Mouse (Mus musculus) hindbrain, embryonic 13.5 days (tissue): ENCODE data around the gene Ppp1r9b. TPM values are rescaled to one million over a fixed set of nuclear protein-coding genes. Genes with fewer than 3 reads are reported as not detected.
"Not testable (repeated sequence)": the region's sequence is repeated elsewhere in the genome, so short reads cannot be mapped to it uniquely, and the experiment has no call there.

Experiments used
- ATAC-seq: fragments of 200-750 bp; cut with Nextera tagmentation; 2 replicates; pipeline ENCODE4 v1.8.0; 2017; ENCODE audit warnings: moderate TSS enrichment; ENCODE audit not compliant: low FRiP score
- H3K27ac ChIP-seq: fragments of 300-500 bp; sonication (generic); 2 replicates; pipeline ENCODE4 v1.5.1; 2015; ENCODE audit warnings: inconsistent platforms, mild to moderate bottlenecking, moderate library complexity
- H3K27me3 ChIP-seq: fragments of 300-500 bp; sonication (generic); 2 replicates; pipeline ENCODE4 v1.6.1; 2015; ENCODE audit warnings: mild to moderate bottlenecking, inconsistent platforms
- H3K36me3 ChIP-seq: fragments of 300-500 bp; sonication (generic); 2 replicates; pipeline ENCODE4 v1.6.1; 2015; ENCODE audit warnings: mild to moderate bottlenecking, inconsistent platforms
- H3K4me1 ChIP-seq: fragments of 300-500 bp; sonication (generic); replicated peaks from 2 replicates; pipeline ENCODE4 v1.6.1; 2015; ENCODE audit warnings: inconsistent platforms
- H3K4me2 ChIP-seq: fragments of 300-500 bp; sonication (generic); 2 replicates; pipeline ENCODE4 v1.6.1; 2015; ENCODE audit warnings: inconsistent platforms, mild to moderate bottlenecking, moderate library complexity
- H3K4me3 ChIP-seq: fragments of 300-500 bp; sonication (generic); 2 replicates; pipeline ENCODE4 v1.5.1; 2015; ENCODE audit warnings: mild to moderate bottlenecking, inconsistent platforms
- H3K9ac ChIP-seq: fragments of 300-500 bp; sonication (generic); 2 replicates; pipeline ENCODE4 v1.6.1; 2015; ENCODE audit warnings: mild to moderate bottlenecking, inconsistent platforms
- H3K9me3 ChIP-seq: fragments of 300-500 bp; sonication (generic); 2 replicates; pipeline ENCODE4 v1.6.1; 2016; ENCODE audit warnings: inconsistent platforms
- WGBS: fragments of 180-500 bp; shearing (Covaris S2); methylation state at CpG from one replicate; pipeline ENCODE4 v1.1.7; 2015; 5-methylcytosine and 5-hydroxymethylcytosine counted together
- polyA plus RNA-seq: library from polyadenylated mRNA; unstranded; fragments of >200 nt; fragmentation: Nextera tagmentation; extraction: Ambion mirVana; gene quantifications from 2 replicates; pipeline ENCODE4 v1.2.1, GENCODE M21; 2015

Ppp1r9b gene
- polyA plus RNA-seq, 1 experiment from 2014 or later, result 17.3 TPM

- no peak for ATAC-seq
- Histone ChIP-seq H3K9ac (no peak overlapping the region), H3K9me3 (no peaks in the 10 kb centered on the region), H3K4me3 (no peak overlapping the region), H3K27me3 (no peaks in the 10 kb centered on the region), H3K36me3 (no peaks in the 10 kb centered on the region), H3K27ac (no peak overlapping the region), H3K4me2 (no peak overlapping the region), H3K4me1 (peaks cover 11% of the 10 kb centered on the region; the same call in 1 of the 2 replicates)
- 78% methylated on average over 5 of the region's 5 CpGs for WGBS
Measured at GRCm38 (mm10) chr11:94962534-94963101, 28.2 kb upstream of the Ppp1r9b start.

DNA sequence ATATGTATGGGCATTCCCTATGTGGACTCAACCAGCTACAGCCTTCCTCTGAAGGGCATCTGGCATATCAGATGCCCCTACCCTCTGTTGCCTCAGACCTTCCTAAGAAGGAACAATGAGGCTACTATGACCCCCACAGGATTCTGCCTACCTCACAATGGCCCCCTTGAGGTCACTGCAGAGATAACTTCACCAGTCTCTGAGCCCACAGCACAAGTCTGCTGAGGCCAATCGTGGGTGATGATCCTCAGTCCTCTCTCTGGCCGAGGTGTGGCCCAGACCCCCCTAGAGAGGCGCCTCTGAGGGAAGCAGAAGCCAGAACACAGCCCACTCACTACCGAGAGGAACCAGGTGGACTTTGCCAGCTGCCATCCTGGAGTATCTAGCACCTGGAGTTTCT is 23.4 kb upstream of the Ppp1r9b start, which contains the start of gene Hils1:
TSS of gene Hils1 (plus strand) at position 175 of the 400 bp plus-strand sequence.
- Histone ChIP-seq H3K4me2 (no peak within 1 kb of the TSS), H3K4me3 (no peak within 1 kb of the TSS), H3K27ac (no peak within 1 kb of the TSS), H3K4me1 (peaks cover 6% of the 10 kb centered on the region; the same call in 1 of the 2 replicates), H3K9ac (no peak within 1 kb of the TSS), H3K27me3 (no peaks in the 10 kb centered on the region), H3K36me3 (no peaks in the 10 kb centered on the region), H3K9me3 (no peaks in the 10 kb centered on the region)
- no peak for ATAC-seq
- 51% methylated on average over 4 of the region's 4 CpGs for WGBS

DNA sequence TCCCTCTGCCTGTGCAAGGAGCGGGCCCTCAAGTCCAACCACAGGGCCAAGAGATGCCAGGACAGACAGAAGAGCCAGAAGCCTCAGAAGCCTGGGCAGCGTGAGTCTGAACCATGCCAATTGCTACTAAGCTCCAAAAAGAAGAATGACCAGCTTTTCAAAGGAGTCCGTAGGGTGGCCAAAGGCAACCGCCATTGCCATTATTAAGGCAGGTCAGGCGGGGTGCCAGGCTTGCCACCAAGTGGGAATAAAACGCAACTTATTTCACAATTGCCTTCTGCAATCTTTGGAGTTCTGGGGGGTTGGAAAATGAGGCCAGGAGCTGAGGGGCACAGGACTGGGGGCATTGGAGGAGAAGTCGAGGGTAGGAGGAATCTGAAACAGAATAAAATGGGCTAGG is 22.6 kb upstream of the Ppp1r9b start:
- Histone ChIP-seq H3K4me1 (peaks cover 10% of the 10 kb centered on the region; the same call in 1 of the 2 replicates), H3K9me3 (no peaks in the 10 kb centered on the region), H3K27me3 (no peaks in the 10 kb centered on the region), H3K4me2 (no peak overlapping the region), H3K9ac (no peak overlapping the region), H3K4me3 (no peak overlapping the region), H3K36me3 (no peaks in the 10 kb centered on the region), H3K27ac (no peak overlapping the region)
- ATAC-seq, result no peak
- WGBS, result 79% methylated on average over 7 of the region's 7 CpGs

- not testable (repeated sequence) for H3K4me3 ChIP-seq, H3K9ac ChIP-seq, ATAC-seq, H3K36me3 ChIP-seq, H3K4me2 ChIP-seq, H3K27me3 ChIP-seq, H3K9me3 ChIP-seq, H3K27ac ChIP-seq
- WGBS, result 96% methylated on average over 4 of the region's 4 CpGs
- H3K4me1 ChIP-seq, result peaks cover 12% of the 10 kb centered on the region; the same call in 1 of the 2 replicates
Measured at GRCm38 (mm10) chr11:94969709-94970108, 21.1 kb upstream of the Ppp1r9b start.

DNA sequence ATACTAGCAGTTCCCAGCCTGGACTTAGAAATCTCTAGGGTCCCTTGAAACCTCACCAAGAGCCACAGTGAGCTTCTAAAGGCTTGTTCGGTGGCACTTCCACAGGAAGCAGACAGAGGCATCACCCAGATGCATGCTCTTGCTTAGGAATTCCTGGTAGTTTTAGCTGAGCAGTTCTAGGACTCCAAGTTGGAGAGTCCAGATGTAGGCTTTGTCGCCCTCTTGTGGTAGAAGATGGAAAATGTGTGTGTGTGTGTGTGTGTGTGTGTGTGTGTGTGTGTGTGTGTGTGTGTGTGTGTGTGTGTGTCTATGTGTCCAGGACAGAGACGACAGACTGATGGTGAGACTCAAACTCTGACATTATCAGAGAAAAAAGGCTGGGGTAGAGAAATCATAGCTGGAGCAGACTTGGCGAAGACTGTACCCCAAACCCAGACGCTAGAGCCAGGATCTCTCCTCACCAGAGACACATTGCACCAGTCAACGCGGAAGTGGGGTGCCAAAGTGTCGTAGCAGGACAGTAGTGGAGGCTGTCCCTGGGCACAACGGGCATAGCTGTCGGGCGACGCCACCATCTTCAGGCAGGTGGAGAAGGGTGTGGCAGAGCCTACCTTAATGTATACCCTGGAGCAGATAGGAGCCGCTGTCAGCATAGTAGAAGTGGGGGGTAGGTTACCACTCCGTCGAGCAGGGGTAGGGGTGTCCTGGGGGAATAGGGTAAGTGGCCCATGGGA is 20.5 kb upstream of the Ppp1r9b start:
- no peak overlapping the region for H3K4me3 ChIP-seq
- H3K9ac ChIP-seq, result no peak overlapping the region
- H3K36me3 ChIP-seq, result no peaks in the 10 kb centered on the region
- H3K9me3 ChIP-seq, result no peaks in the 10 kb centered on the region
- H3K4me1 ChIP-seq, result peaks cover 15% of the 10 kb centered on the region; the same call in 1 of the 2 replicates
- H3K27ac ChIP-seq, result no peak overlapping the region
- H3K4me2 ChIP-seq, result no peak overlapping the region
- WGBS, result 65% methylated on average over 15 of the region's 15 CpGs
- ATAC-seq, result peak; percentile 34; the same call in 1 of the 2 replicates
- no peaks in the 10 kb centered on the region for H3K27me3 ChIP-seq

GRCm38 (mm10) chr11:94971895-94972615 is 18.8 kb upstream of the Ppp1r9b start:
- H3K9ac ChIP-seq, result no peak overlapping the region
- 62% methylated on average over 16 of the region's 16 CpGs for WGBS
- ATAC-seq, result no peak
- H3K9me3 ChIP-seq, result no peaks in the 10 kb centered on the region
- no peaks in the 10 kb centered on the region for H3K36me3 ChIP-seq
- peaks cover 15% of the 10 kb centered on the region; the same call in 1 of the 2 replicates for H3K4me1 ChIP-seq
- H3K27me3 ChIP-seq, result no peaks in the 10 kb centered on the region
- H3K4me2 ChIP-seq, result no peak overlapping the region
- H3K4me3 ChIP-seq, result no peak overlapping the region
- H3K27ac ChIP-seq, result no peak overlapping the region

DNA sequence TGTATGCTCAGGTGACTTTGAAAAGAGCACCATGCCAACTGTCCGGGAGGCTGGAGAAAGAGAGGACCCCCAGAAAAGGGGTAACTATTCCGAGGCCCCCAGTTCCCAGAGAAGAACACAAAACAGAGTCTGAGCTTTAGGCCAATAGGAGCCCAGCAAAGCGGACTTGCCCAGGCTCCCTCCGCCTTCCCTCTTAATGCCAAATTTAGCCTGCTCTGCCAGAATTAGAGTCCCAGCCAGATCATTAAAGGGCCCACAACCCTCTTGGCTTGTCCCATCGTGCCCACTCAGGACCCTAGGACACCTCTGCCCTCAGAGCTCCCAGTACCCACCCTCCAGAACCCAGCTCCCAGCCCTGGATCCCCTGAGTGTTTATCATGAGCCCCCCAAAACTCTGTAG is 17.9 kb upstream of the Ppp1r9b start:
- Histone ChIP-seq H3K4me1 (peaks cover 16% of the 10 kb centered on the region), H3K9me3 (no peaks in the 10 kb centered on the region), H3K36me3 (no peaks in the 10 kb centered on the region), H3K4me2 (no peak overlapping the region), H3K27ac (no peak overlapping the region), H3K9ac (no peak overlapping the region), H3K27me3 (no peaks in the 10 kb centered on the region), H3K4me3 (no peak overlapping the region)
- no peak for ATAC-seq
- WGBS, result 67% methylated on average over 5 of the region's 5 CpGs

GRCm38 (mm10) chr11:94973313-94973712 is 17.5 kb upstream of the Ppp1r9b start:
- Histone ChIP-seq H3K9ac (no peak overlapping the region), H3K9me3 (no peaks in the 10 kb centered on the region), H3K4me3 (no peak overlapping the region), H3K27ac (no peak overlapping the region), H3K36me3 (no peaks in the 10 kb centered on the region), H3K4me1 (peaks cover 21% of the 10 kb centered on the region), H3K4me2 (no peak overlapping the region), H3K27me3 (no peaks in the 10 kb centered on the region)
- 31% methylated on average over 4 of the region's 4 CpGs for WGBS
- ATAC-seq, result no peak

DNA sequence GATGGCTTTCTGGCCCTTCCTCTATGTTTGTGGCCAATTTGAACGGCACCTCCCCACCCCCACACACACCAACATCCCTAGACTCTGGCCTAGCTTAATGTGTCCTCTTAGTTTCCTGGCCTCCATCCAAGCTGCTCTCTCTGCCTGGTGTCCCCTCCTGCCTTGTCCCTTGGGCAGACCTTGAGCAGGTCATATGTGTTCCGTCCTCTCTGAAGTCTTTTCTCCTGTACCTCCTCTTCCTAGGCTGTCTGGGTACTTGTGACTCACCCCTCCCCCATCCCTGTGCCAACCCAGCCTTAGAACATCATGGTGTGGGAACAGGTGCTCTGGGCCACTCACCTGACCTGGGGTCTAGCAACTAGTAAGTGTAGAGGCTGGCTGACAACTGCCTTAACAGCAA is 15.9 kb upstream of the Ppp1r9b start:
- Histone ChIP-seq H3K36me3 (no peaks in the 10 kb centered on the region), H3K4me3 (no peak overlapping the region), H3K4me2 (no peak overlapping the region), H3K27ac (no peak overlapping the region), H3K9ac (no peak overlapping the region), H3K4me1 (peaks cover 31% of the 10 kb centered on the region), H3K9me3 (no peaks in the 10 kb centered on the region), H3K27me3 (no peaks in the 10 kb centered on the region)
- ATAC-seq, result no peak
- WGBS, result 69% methylated on average over 2 of the region's 2 CpGs

GRCm38 (mm10) chr11:94976199-94976598 is 14.6 kb upstream of the Ppp1r9b start, which contains the start of gene Sgca:
Gene Sgca, minus strand, starts transcription at chr11:94976327.
- Histone ChIP-seq H3K4me3 (no peak within 1 kb of the TSS), H3K27ac (no peak within 1 kb of the TSS), H3K9ac (no peak within 1 kb of the TSS), H3K27me3 (no peaks in the 10 kb centered on the region), H3K4me1 (peaks cover 31% of the 10 kb centered on the region), H3K9me3 (no peaks in the 10 kb centered on the region), H3K36me3 (no peaks in the 10 kb centered on the region), H3K4me2 (no peak within 1 kb of the TSS)
- 80% methylated on average over 5 of the region's 5 CpGs for WGBS
- no peak for ATAC-seq

GRCm38 (mm10) chr11:94978178-94978915 is 12.5 kb upstream of the Ppp1r9b start:
- Histone ChIP-seq H3K27ac (peak overlapping the region; percentile 95), H3K4me3 (0 out of 2 replicates have a peak overlapping the region, but pooled peaks have one; percentile 18), H3K4me1 (peaks cover 20% of the 10 kb centered on the region), H3K4me2 (peak overlapping the region; percentile 47), H3K9me3 (no peaks in the 10 kb centered on the region), H3K27me3 (no peaks in the 10 kb centered on the region), H3K36me3 (no peaks in the 10 kb centered on the region), H3K9ac (peak overlapping the region; percentile 67)
- peak; percentile 76; the same call in 1 of the 2 replicates for ATAC-seq
- WGBS, result 36% methylated on average over 9 of the region's 9 CpGs

- WGBS, result 1% methylated on average over 20 of the region's 20 CpGs
Measured at GRCm38 (mm10) chr11:94978947-94979346, 11.9 kb upstream of the Ppp1r9b start.

More at GRCm38 (mm10) chr11:94978947-94979346, 11.9 kb upstream of the Ppp1r9b start:
- Histone ChIP-seq H3K4me1 (peaks cover 19% of the 10 kb centered on the region), H3K4me2 (peak overlapping the region; percentile 47), H3K9ac (peak overlapping the region; percentile 67), H3K36me3 (no peaks in the 10 kb centered on the region), H3K9me3 (no peaks in the 10 kb centered on the region), H3K27me3 (no peaks in the 10 kb centered on the region), H3K27ac (peak overlapping the region; percentile 95), H3K4me3 (peak overlapping the region; percentile 25)
- ATAC-seq, result peak; percentile 95
